Mouse (Mus musculus) adrenal gland, postnatal 25 days (tissue): Measurements from ENCODE around the gene Ucp2. TPM values are rescaled to one million over a fixed set of nuclear protein-coding genes. Genes with fewer than 3 reads are reported as not detected.

ENCODE experiments used
- DNase-seq: peaks from one replicate; pipeline ENCODE4 v3.0.0; 2021; ENCODE audit warnings: mixed read lengths
- long read RNA-seq: library from polyadenylated mRNA; stranded (forward); transcript quantifications from one replicate; pipeline ENCODE4 v2.0.0, GENCODE M21; 2021
- total RNA-seq: library from RNA; stranded (reverse); gene quantifications from 2 replicates; pipeline ENCODE4 v1.2.3, GENCODE M21; 2021

Ucp2 gene
- 142 and 190 TPM in 2 replicates for total RNA-seq
- long read RNA-seq, transcript Ucp2-202 (8 exons, 3,988 nt): major isoform, 39 of 49 reads
- long read RNA-seq, partial matches to known transcripts: 5 of 49 reads
- long read RNA-seq, other reads (novel, unspliced or antisense): 5 of 49 reads

GRCm38 (mm10) chr7:100493117-100493483 lies at the start of gene Ucp2:
Gene Ucp2, plus strand, starts transcription at chr7:100493337.
- peak; percentile 86 for DNase-seq

- no peak for DNase-seq
Observed at GRCm38 (mm10) chr7:100443728-100444127, 49.4 kb upstream of the Ucp2 start.

- no peak for DNase-seq
Observed at GRCm38 (mm10) chr7:100446271-100446670, 46.9 kb upstream of the Ucp2 start.

GRCm38 (mm10) chr7:100448530-100448929 lies 44.6 kb upstream of the Ucp2 start:
- no peak for DNase-seq

- no peak for DNase-seq
Observed at GRCm38 (mm10) chr7:100448985-100449384, 44.2 kb upstream of the Ucp2 start.

- DNase-seq: no peak
Observed at GRCm38 (mm10) chr7:100458153-100458552, 35.0 kb upstream of the Ucp2 start.

- DNase-seq: no peak
Observed at GRCm38 (mm10) chr7:100459862-100460261, 33.3 kb upstream of the Ucp2 start.

- DNase-seq: peak; percentile 69
Observed at GRCm38 (mm10) chr7:100461621-100462151, 31.5 kb upstream of the Ucp2 start.

GRCm38 (mm10) chr7:100463194-100463593 lies 29.9 kb upstream of the Ucp2 start:
- DNase-seq: no peak

GRCm38 (mm10) chr7:100463757-100464156 lies 29.4 kb upstream of the Ucp2 start:
- no peak for DNase-seq

GRCm38 (mm10) chr7:100464248-100464647 lies 28.9 kb upstream of the Ucp2 start:
- DNase-seq: no peak

GRCm38 (mm10) chr7:100465248-100465647 lies 27.9 kb upstream of the Ucp2 start:
- no peak for DNase-seq

GRCm38 (mm10) chr7:100465656-100466309 lies 27.4 kb upstream of the Ucp2 start:
- DNase-seq: peak; percentile 76

GRCm38 (mm10) chr7:100466781-100467510 lies 26.2 kb upstream of the Ucp2 start:
- DNase-seq: no peak

- DNase-seq: no peak
Observed at GRCm38 (mm10) chr7:100468761-100469160, 24.4 kb upstream of the Ucp2 start.

- DNase-seq: no peak
Observed at GRCm38 (mm10) chr7:100469502-100469901, 23.6 kb upstream of the Ucp2 start.

- no peak for DNase-seq
Observed at GRCm38 (mm10) chr7:100470796-100471406, 22.2 kb upstream of the Ucp2 start.

GRCm38 (mm10) chr7:100471407-100471797 lies 21.7 kb upstream of the Ucp2 start:
- no peak for DNase-seq

GRCm38 (mm10) chr7:100472777-100473176 lies 20.4 kb upstream of the Ucp2 start, which contains the start of gene Ucp3:
Gene Ucp3, plus strand, starts transcription at chr7:100472990.
- no peak for DNase-seq

- no peak for DNase-seq
Observed at GRCm38 (mm10) chr7:100473846-100474454, 19.2 kb upstream of the Ucp2 start.

GRCm38 (mm10) chr7:100474680-100475079 lies 18.5 kb upstream of the Ucp2 start:
- peak; percentile 56 for DNase-seq

GRCm38 (mm10) chr7:100479100-100479822 lies 13.9 kb upstream of the Ucp2 start:
- no peak for DNase-seq
